Mouse (Mus musculus): Measurements from ENCODE around the gene Homer1. TPM values are rescaled to one million over a fixed set of nuclear protein-coding genes. Genes with fewer than 3 reads are reported as not detected.

Homer1 gene
- polyA plus RNA-seq, 1 experiment from 2014 or later = 3.0 TPM

DNA sequence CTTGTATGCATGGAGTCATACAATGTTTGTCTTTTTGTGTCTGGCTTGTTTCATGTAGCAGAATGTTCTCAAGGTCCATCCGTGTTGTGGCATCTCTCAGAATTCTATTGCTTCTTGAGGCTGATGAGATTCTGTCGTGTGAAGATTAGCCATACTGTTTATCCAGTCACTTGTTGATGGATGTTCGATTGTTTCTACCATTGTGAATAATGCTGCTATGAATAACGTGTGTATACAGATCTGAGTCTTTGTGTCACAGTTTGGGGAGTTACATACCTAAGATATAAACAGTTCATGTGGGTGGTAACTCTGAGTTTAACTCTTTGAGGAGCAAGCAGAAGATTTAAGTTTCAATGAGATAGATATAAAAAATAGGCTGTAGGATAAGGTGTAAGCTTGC lies 110.9 kb downstream of the Homer1 start:
- WGBS = 49% methylated on average over 4 of the region's 4 CpGs
- H3K9ac ChIP-seq (ENCODE audit: low read depth, low read length) = no peak overlapping the region
- H3K4me1 ChIP-seq (ENCODE audit: control insufficient read depth, insufficient read depth, low read length) = no peaks in the 10 kb centered on the region
- H3K4me3 ChIP-seq (ENCODE audit: low read length) = no peak overlapping the region
- H3K36me3 ChIP-seq (ENCODE audit: control insufficient read depth, insufficient read depth, low read length) = no peaks in the 10 kb centered on the region
- no peak overlapping the region for H3K4me2 ChIP-seq (ENCODE audit: low read depth, low read length)
- ATAC-seq = no peak
- H3K9me3 ChIP-seq (ENCODE audit: control insufficient read depth, low read length) = no peaks in the 10 kb centered on the region
- no peaks in the 10 kb centered on the region for H3K27me3 ChIP-seq (replicated peaks; ENCODE audit: control insufficient read depth, insufficient read depth, low read length)
- H3K27ac ChIP-seq (ENCODE audit: low read length) = no peak overlapping the region

DNA sequence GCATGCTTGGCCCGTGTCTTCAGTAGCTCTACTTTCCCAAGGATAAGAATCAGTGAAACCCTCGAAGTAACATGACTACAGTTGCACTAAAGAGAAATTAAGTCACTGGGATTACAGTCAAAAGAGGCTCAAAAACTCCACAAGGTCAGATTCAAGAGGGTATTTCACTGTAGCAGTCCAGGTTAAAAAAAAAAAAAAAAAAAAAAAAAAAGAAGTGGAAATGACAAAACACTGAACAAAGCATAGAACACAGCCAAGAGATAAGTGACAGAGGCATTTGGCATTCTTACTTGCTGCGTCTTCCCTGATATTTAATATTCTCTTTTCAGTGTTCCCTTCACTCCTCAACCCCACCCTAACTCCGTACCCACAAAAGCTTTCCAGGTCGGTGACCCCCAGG lies 115.6 kb downstream of the Homer1 start:
- Histone ChIP-seq H3K9ac (ENCODE audit: low read depth, low read length) (no peak overlapping the region), H3K4me1 (ENCODE audit: control insufficient read depth, insufficient read depth, low read length) (no peaks in the 10 kb centered on the region), H3K27me3 (replicated peaks; ENCODE audit: control insufficient read depth, insufficient read depth, low read length) (no peaks in the 10 kb centered on the region), H3K9me3 (ENCODE audit: control insufficient read depth, low read length) (no peaks in the 10 kb centered on the region), H3K36me3 (ENCODE audit: control insufficient read depth, insufficient read depth, low read length) (no peaks in the 10 kb centered on the region), H3K4me2 (ENCODE audit: low read depth, low read length) (no peak overlapping the region), H3K27ac (ENCODE audit: low read length) (no peak overlapping the region), H3K4me3 (ENCODE audit: low read length) (no peak overlapping the region)
- WGBS = 85% methylated on average over 5 of the region's 5 CpGs
- ATAC-seq = no peak

DNA sequence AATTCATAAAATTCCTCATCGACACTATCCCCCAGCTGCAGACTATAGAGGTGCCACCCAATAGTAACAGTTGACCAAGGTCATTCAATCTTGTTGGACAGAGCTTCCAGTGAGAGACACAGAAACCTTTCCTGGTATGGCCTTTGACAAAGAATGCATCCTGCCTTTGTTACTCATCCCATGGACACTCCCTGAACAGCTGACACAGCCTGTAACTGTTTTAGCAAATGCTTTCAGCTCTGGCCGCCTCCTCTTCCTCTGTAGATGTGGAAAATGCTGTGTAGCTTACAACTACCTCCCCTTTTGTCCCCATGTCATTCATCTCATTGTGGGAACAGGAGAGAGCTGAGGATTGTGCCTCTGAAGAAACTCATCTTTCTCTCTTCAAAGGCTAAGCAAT lies 118.9 kb downstream of the Homer1 start:
- no peak overlapping the region for H3K4me2 ChIP-seq (ENCODE audit: low read depth, low read length)
- H3K9ac ChIP-seq (ENCODE audit: low read depth, low read length) = no peak overlapping the region
- no peaks in the 10 kb centered on the region for H3K4me1 ChIP-seq (ENCODE audit: control insufficient read depth, insufficient read depth, low read length)
- no peak overlapping the region for H3K27ac ChIP-seq (ENCODE audit: low read length)
- H3K27me3 ChIP-seq (replicated peaks; ENCODE audit: control insufficient read depth, insufficient read depth, low read length) = no peaks in the 10 kb centered on the region
- no peaks in the 10 kb centered on the region for H3K9me3 ChIP-seq (ENCODE audit: control insufficient read depth, low read length)
- no peak overlapping the region for H3K4me3 ChIP-seq (ENCODE audit: low read length)
- no peak for ATAC-seq
- no peaks in the 10 kb centered on the region for H3K36me3 ChIP-seq (ENCODE audit: control insufficient read depth, insufficient read depth, low read length)
- 92% methylated on average over 2 of the region's 2 CpGs for WGBS

DNA sequence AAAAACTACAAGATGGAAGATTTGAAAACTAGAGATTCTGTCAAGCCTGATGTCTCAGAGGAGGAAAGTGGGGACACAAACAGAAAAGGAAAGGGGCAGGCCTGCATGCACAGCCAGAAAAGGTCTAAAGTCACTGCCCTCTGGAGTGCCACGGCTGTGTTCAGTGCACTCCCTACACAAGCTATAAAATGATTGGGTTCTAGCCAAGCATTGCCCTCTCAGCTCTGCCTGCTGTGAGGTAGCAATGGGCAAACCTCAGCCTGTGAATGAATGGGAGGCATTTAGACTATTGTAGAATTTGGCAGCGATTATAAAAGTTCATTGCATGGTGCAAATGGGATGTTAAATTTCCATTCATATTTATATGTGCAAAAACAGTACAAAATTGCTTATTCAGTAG lies 120.3 kb downstream of the Homer1 start:
- H3K9me3 ChIP-seq (ENCODE audit: control insufficient read depth, low read length) = no peaks in the 10 kb centered on the region
- H3K4me2 ChIP-seq (ENCODE audit: low read depth, low read length) = no peak overlapping the region
- H3K4me1 ChIP-seq (ENCODE audit: control insufficient read depth, insufficient read depth, low read length) = no peaks in the 10 kb centered on the region
- no peak overlapping the region for H3K9ac ChIP-seq (ENCODE audit: low read depth, low read length)
- H3K4me3 ChIP-seq (ENCODE audit: low read length) = no peak overlapping the region
- H3K27ac ChIP-seq (ENCODE audit: low read length) = no peak overlapping the region
- H3K27me3 ChIP-seq (replicated peaks; ENCODE audit: control insufficient read depth, insufficient read depth, low read length) = no peaks in the 10 kb centered on the region
- H3K36me3 ChIP-seq (ENCODE audit: control insufficient read depth, insufficient read depth, low read length) = no peaks in the 10 kb centered on the region
- WGBS = 75% methylated on average over 2 of the region's 2 CpGs
- no peak for ATAC-seq

DNA sequence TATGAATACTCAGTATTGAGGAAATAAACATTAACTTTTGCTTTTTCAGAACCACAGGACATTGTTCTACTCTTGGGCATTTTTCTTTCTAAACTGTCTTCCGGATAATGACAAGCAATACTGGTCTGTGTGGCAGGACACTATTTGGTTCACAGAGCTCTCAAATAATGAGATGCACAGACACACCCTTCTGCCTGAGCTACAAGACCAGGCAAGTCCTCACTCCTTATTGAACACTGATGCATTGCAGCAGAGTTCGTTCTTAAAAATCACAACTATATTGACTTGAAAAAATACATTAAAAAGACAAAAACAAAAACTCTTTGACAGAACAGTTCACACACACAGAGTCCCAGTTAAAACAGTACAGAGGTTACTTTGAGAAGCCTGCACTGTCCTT lies 123.8 kb downstream of the Homer1 start:
- H3K9ac ChIP-seq (ENCODE audit: low read depth, low read length) = no peak overlapping the region

DNA sequence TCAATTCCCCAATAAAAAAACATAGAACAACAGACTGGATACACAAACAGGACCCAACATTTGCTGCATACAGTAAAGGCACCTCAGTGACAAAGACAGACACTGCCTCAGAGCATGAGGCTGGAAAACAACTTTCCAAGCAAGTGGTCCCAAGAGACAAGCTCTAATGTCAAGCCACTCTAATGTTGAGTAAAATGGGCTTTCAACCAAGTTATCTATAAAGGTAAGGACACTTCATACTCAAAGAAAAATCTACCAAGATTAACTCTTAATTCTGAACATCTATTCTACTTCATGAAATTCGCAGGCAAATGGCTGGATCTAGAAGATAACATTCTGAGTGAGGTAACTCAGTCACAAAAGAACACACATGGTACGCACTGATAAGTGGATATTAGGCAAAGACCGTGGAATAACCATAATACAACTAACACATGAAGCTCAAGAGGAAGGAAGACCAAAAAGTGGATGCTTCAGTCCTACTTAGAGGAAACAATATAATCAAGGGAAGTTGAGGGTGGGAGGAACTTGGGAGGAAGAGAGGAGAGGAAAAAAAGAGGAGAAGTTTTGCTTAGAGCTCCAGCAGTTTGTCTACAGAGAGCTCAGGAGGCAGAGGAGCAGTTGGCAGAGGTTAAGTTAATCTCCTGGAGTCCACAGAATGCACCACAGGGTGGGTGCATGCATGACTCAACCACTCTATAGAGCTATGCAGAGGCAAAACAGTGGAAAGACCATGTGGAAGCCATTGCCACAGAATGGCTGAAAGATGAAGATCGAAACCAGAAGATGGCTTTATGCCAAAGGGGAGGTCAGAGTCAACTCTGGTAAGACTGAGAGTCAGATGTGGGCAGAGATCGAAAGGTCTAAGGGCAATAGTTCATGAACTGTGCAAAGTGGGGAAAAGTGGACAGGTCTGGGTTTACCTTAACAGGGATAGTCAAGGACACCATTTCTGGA lies 128.8 kb downstream of the Homer1 start:
- Histone ChIP-seq H3K9ac (ENCODE audit: low read depth, low read length) (no peak overlapping the region), H3K27ac (ENCODE audit: low read length) (no peak overlapping the region), H3K4me1 (ENCODE audit: control insufficient read depth, insufficient read depth, low read length) (no peaks in the 10 kb centered on the region), H3K9me3 (ENCODE audit: control insufficient read depth, low read length) (no peaks in the 10 kb centered on the region), H3K36me3 (ENCODE audit: control insufficient read depth, insufficient read depth, low read length) (no peaks in the 10 kb centered on the region), H3K4me3 (ENCODE audit: low read length) (no peak overlapping the region), H3K4me2 (ENCODE audit: low read depth, low read length) (no peak overlapping the region), H3K27me3 (replicated peaks; ENCODE audit: control insufficient read depth, insufficient read depth, low read length) (no peaks in the 10 kb centered on the region)
- ATAC-seq = peak; percentile 74
- 91% methylated on average over 5 of the region's 5 CpGs for WGBS

More for the DNA sequence above, 123.8 kb downstream of the Homer1 start:
- no peak overlapping the region for H3K27ac ChIP-seq (ENCODE audit: low read length)
- ATAC-seq = no peak
- H3K4me2 ChIP-seq (ENCODE audit: low read depth, low read length) = no peak overlapping the region
- no peaks in the 10 kb centered on the region for H3K4me1 ChIP-seq (ENCODE audit: control insufficient read depth, insufficient read depth, low read length)
- 83% methylated on average over 2 of the region's 2 CpGs for WGBS
- H3K27me3 ChIP-seq (replicated peaks; ENCODE audit: control insufficient read depth, insufficient read depth, low read length) = no peaks in the 10 kb centered on the region
- H3K36me3 ChIP-seq (ENCODE audit: control insufficient read depth, insufficient read depth, low read length) = no peaks in the 10 kb centered on the region
- no peak overlapping the region for H3K4me3 ChIP-seq (ENCODE audit: low read length)
- H3K9me3 ChIP-seq (ENCODE audit: control insufficient read depth, low read length) = no peaks in the 10 kb centered on the region

DNA sequence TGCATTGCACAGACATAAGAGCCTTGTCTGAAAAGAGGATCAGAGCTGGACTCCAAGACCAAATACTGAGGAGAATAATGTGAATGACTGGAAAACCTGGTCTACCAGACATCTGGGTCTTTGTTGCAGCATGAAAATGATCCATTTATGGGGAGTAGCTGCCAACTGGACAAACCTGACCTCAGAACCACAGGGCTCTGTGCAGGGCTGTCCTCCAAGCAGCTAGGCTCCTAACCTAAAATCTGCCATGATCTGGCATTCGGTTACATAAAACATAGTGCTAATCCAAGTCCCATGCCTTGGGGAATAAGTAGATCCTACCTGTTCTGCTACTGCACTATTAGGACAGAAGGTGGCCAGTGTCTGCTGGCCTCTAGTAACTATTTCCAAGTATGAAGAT lies 129.8 kb downstream of the Homer1 start:
- 100% methylated on average over 1 of the region's 1 CpGs for WGBS
- no peaks in the 10 kb centered on the region for H3K4me1 ChIP-seq (ENCODE audit: control insufficient read depth, insufficient read depth, low read length)
- H3K4me2 ChIP-seq (ENCODE audit: low read depth, low read length) = no peak overlapping the region
- ATAC-seq = no peak
- H3K9me3 ChIP-seq (ENCODE audit: control insufficient read depth, low read length) = no peaks in the 10 kb centered on the region
- no peaks in the 10 kb centered on the region for H3K27me3 ChIP-seq (replicated peaks; ENCODE audit: control insufficient read depth, insufficient read depth, low read length)
- H3K4me3 ChIP-seq (ENCODE audit: low read length) = no peak overlapping the region
- no peaks in the 10 kb centered on the region for H3K36me3 ChIP-seq (ENCODE audit: control insufficient read depth, insufficient read depth, low read length)
- no peak overlapping the region for H3K9ac ChIP-seq (ENCODE audit: low read depth, low read length)
- H3K27ac ChIP-seq (ENCODE audit: low read length) = no peak overlapping the region

DNA sequence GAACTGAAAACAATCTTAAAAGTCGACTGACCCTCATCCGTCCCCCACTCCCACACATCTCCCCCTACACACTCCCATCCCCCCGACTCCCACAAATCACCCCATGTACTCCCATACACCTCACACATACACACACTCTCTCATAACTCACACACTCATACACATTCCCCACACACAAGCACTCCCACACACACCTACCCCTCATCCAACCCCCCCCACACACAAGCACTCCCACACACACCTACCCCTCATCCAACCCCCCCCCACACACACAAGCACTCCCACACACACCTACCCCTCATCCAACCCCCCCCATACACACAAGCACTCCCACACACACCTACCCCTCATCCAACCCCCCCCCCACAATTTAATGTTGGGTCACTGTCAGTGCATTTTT lies 140.7 kb downstream of the Homer1 start:
- H3K36me3 ChIP-seq (ENCODE audit: control insufficient read depth, insufficient read depth, low read length) = peaks cover 12% of the 10 kb centered on the region; the same call in 1 of the 2 replicates
- ATAC-seq = no peak
- 80% methylated on average over 3 of the region's 3 CpGs for WGBS
- no peak overlapping the region for H3K4me3 ChIP-seq (ENCODE audit: low read length)
- H3K9ac ChIP-seq (ENCODE audit: low read depth, low read length) = no peak overlapping the region
- H3K27me3 ChIP-seq (replicated peaks; ENCODE audit: control insufficient read depth, insufficient read depth, low read length) = no peaks in the 10 kb centered on the region
- H3K4me2 ChIP-seq (ENCODE audit: low read depth, low read length) = no peak overlapping the region
- no peaks in the 10 kb centered on the region for H3K9me3 ChIP-seq (ENCODE audit: control insufficient read depth, low read length)
- H3K4me1 ChIP-seq (ENCODE audit: control insufficient read depth, insufficient read depth, low read length) = no peaks in the 10 kb centered on the region
- no peak overlapping the region for H3K27ac ChIP-seq (ENCODE audit: low read length)

DNA sequence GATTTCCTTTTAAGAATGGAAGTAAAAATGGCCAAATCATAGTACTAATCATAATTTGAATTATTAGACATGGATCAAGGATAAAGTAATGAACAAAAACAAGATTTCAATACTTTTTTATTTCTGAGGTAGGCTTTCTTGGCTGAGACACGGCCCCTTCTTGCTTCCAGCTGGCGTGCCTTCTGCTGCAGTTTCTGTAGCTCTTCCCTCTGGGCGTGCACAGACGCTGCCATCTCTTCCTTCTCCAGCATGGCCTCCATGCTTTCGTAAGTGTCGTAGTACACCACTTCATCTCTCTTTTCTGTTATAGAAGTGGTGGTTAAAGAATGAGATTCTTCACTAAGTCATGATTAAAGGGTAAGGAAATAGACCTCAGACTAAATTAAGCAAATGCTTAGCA lies 153.8 kb downstream of the Homer1 start:
- WGBS = 93% methylated on average over 6 of the region's 6 CpGs
- no peak overlapping the region for H3K4me2 ChIP-seq (ENCODE audit: low read depth, low read length)
- H3K27ac ChIP-seq (ENCODE audit: low read length) = no peak overlapping the region
- H3K9ac ChIP-seq (ENCODE audit: low read depth, low read length) = no peak overlapping the region
- H3K4me3 ChIP-seq (ENCODE audit: low read length) = no peak overlapping the region
- H3K27me3 ChIP-seq (replicated peaks; ENCODE audit: control insufficient read depth, insufficient read depth, low read length) = no peaks in the 10 kb centered on the region
- no peaks in the 10 kb centered on the region for H3K4me1 ChIP-seq (ENCODE audit: control insufficient read depth, insufficient read depth, low read length)
- H3K9me3 ChIP-seq (ENCODE audit: control insufficient read depth, low read length) = no peaks in the 10 kb centered on the region
- H3K36me3 ChIP-seq (ENCODE audit: control insufficient read depth, insufficient read depth, low read length) = peaks cover 15% of the 10 kb centered on the region; the same call in 1 of the 2 replicates
- no peak for ATAC-seq

All from intestine, embryonic 16.5 days (tissue).